Mouse (Mus musculus) stomach, postnatal 0 days (tissue): ENCODE measurements around the gene Ccdc3. TPM values are rescaled to one million over a fixed set of nuclear protein-coding genes. Genes with fewer than 3 reads are reported as not detected.

Experiments
- ATAC-seq: fragments of 200-750 bp; cut with Nextera tagmentation; 2 replicates; pipeline ENCODE4 v1.8.0; 2017; ENCODE audit not compliant: low FRiP score, low TSS enrichment
- DNase-seq: peaks from one replicate; pipeline ENCODE4 v3.0.0-alpha.2; 2016; ENCODE audit warnings: low spot score
- H3K27ac ChIP-seq: fragments of 300-500 bp; sonication (generic); replicated peaks from 2 replicates; pipeline ENCODE4 v1.5.1; 2014; ENCODE audit warnings: mild to moderate bottlenecking, control low read depth
- H3K27me3 ChIP-seq: fragments of 300-500 bp; sonication (generic); 2 replicates; pipeline ENCODE4 v1.6.1; 2014; ENCODE audit warnings: low read length; ENCODE audit not compliant: control insufficient read depth, insufficient read depth
- H3K36me3 ChIP-seq: fragments of 300-500 bp; sonication (generic); 2 replicates; pipeline ENCODE4 v1.6.1; 2014; ENCODE audit warnings: low read length, mixed read lengths; ENCODE audit not compliant: control insufficient read depth, insufficient read depth
- H3K4me1 ChIP-seq: fragments of 300-500 bp; sonication (generic); replicated peaks from 2 replicates; pipeline ENCODE4 v1.6.1; 2014; ENCODE audit warnings: antibody characterized with exemption; ENCODE audit not compliant: control insufficient read depth, insufficient read depth
- H3K4me2 ChIP-seq: fragments of 300-500 bp; sonication (generic); replicated peaks from 2 replicates; pipeline ENCODE4 v1.6.1; 2014; ENCODE audit warnings: low read depth, mild to moderate bottlenecking, control low read depth, moderate library complexity
- H3K4me3 ChIP-seq: fragments of 300-500 bp; sonication (generic); 2 replicates; pipeline ENCODE4 v1.5.1; 2014; ENCODE audit warnings: low read depth, low read length, control low read depth
- H3K9ac ChIP-seq: fragments of 300-500 bp; sonication (generic); 2 replicates; pipeline ENCODE4 v1.6.1; 2014; ENCODE audit warnings: mild to moderate bottlenecking, low read length, control low read depth, mixed read lengths
- H3K9me3 ChIP-seq: fragments of 300-500 bp; sonication (generic); 2 replicates; pipeline ENCODE4 v1.6.1; 2016; ENCODE audit warnings: low read length; ENCODE audit not compliant: control insufficient read depth
- CTCF ChIP-seq: IDR thresholded peaks from 2 replicates; pipeline ENCODE4 v1.5.1; 2016; ENCODE audit warnings: antibody characterized with exemption, low read depth, mild to moderate bottlenecking, moderate library complexity
- EP300 ChIP-seq: optimal IDR thresholded peaks from 2 replicates; pipeline ENCODE3; 2016; ENCODE audit warnings: antibody characterized with exemption
- WGBS: fragments of 180-500 bp; shearing (Covaris S2); extraction: QIAGEN DNeasy Blood & Tissue Kit; methylation state at CpG from one replicate; pipeline ENCODE4 v1.1.7; 2014; 5-methylcytosine and 5-hydroxymethylcytosine counted together
- polyA plus RNA-seq: library from polyadenylated mRNA; unstranded; fragments of >200 nt; fragmentation: Nextera tagmentation; extraction: Ambion mirVana; gene quantifications from 2 replicates; pipeline ENCODE4 v1.2.1, GENCODE M21; 2015

Ccdc3 gene
- polyA plus RNA-seq, 1 experiment from 2014 or later, result 24.4 TPM

GRCm38 (mm10) chr2:5165941-5166361 is 28.4 kb downstream of the Ccdc3 start:
- no peaks in the 10 kb centered on the region for H3K27me3 ChIP-seq
- no peaks in the 10 kb centered on the region for H3K4me1 ChIP-seq
- no peak overlapping the region for H3K4me2 ChIP-seq
- no peak for TF ChIP-seq EP300
- TF ChIP-seq CTCF, result no peak
- peak; percentile 66; the same call in 1 of the 2 replicates for ATAC-seq
- DNase-seq, result no peak
- no peaks in the 10 kb centered on the region for H3K9me3 ChIP-seq
- no peak overlapping the region for H3K9ac ChIP-seq
- H3K4me3 ChIP-seq, result no peak overlapping the region
- no peak overlapping the region for H3K27ac ChIP-seq
- WGBS, result 42% methylated on average over 4 of the region's 4 CpGs
- H3K36me3 ChIP-seq, result no peaks in the 10 kb centered on the region

- Histone ChIP-seq H3K9me3 (no peaks in the 10 kb centered on the region), H3K36me3 (no peaks in the 10 kb centered on the region), H3K9ac (no peak overlapping the region), H3K27ac (no peak overlapping the region), H3K4me1 (no peaks in the 10 kb centered on the region), H3K27me3 (no peaks in the 10 kb centered on the region), H3K4me3 (no peak overlapping the region), H3K4me2 (no peak overlapping the region)
- ATAC-seq (no peak), DNase-seq (no peak)
- 83% methylated on average over 2 of the region's 2 CpGs for WGBS
- no peak for TF ChIP-seq CTCF
- TF ChIP-seq EP300, result no peak
These were observed 29.2 kb downstream of the Ccdc3 start for GRCm38 (mm10) chr2:5166796-5167195.

GRCm38 (mm10) chr2:5170815-5171214 is 33.2 kb downstream of the Ccdc3 start:
- WGBS, result 61% methylated on average over 4 of the region's 4 CpGs
- DNase-seq, result no peak
- Histone ChIP-seq H3K9ac (no peak overlapping the region), H3K36me3 (no peaks in the 10 kb centered on the region), H3K4me3 (no peak overlapping the region), H3K9me3 (no peaks in the 10 kb centered on the region), H3K4me2 (no peak overlapping the region), H3K27ac (peak overlapping the region; percentile 78), H3K4me1 (no peaks in the 10 kb centered on the region), H3K27me3 (no peaks in the 10 kb centered on the region)
- TF ChIP-seq CTCF, result no peak
- TF ChIP-seq EP300, result no peak
- ATAC-seq, result no peak; the same call in 1 of the 2 replicates

- ATAC-seq (no peak), DNase-seq (no peak)
- H3K4me2 ChIP-seq, result no peak overlapping the region
- no peak overlapping the region for H3K4me3 ChIP-seq
- no peak for TF ChIP-seq CTCF
- TF ChIP-seq EP300, result no peak
- no peak overlapping the region; the same call in 1 of the 2 replicates for H3K27ac ChIP-seq
- no peaks in the 10 kb centered on the region for H3K4me1 ChIP-seq
- H3K9me3 ChIP-seq, result no peaks in the 10 kb centered on the region
- WGBS, result 64% methylated on average over 5 of the region's 5 CpGs
- H3K27me3 ChIP-seq, result no peaks in the 10 kb centered on the region
- H3K36me3 ChIP-seq, result no peaks in the 10 kb centered on the region
- no peak overlapping the region for H3K9ac ChIP-seq
These were observed 33.9 kb downstream of the Ccdc3 start for GRCm38 (mm10) chr2:5171301-5172000.

- Histone ChIP-seq H3K36me3 (no peaks in the 10 kb centered on the region), H3K27ac (no peak overlapping the region), H3K9me3 (no peaks in the 10 kb centered on the region), H3K9ac (no peak overlapping the region), H3K4me1 (no peaks in the 10 kb centered on the region), H3K4me2 (no peak overlapping the region), H3K4me3 (no peak overlapping the region), H3K27me3 (no peaks in the 10 kb centered on the region)
- DNase-seq (no peak), ATAC-seq (no peak)
- 79% methylated on average over 2 of the region's 2 CpGs for WGBS
- TF ChIP-seq CTCF (no peak), EP300 (no peak)
These were observed 35.2 kb downstream of the Ccdc3 start for GRCm38 (mm10) chr2:5172773-5173172.

- Histone ChIP-seq H3K9me3 (no peaks in the 10 kb centered on the region), H3K4me3 (no peak overlapping the region), H3K9ac (no peak overlapping the region), H3K4me2 (no peak overlapping the region), H3K27me3 (no peaks in the 10 kb centered on the region), H3K36me3 (no peaks in the 10 kb centered on the region), H3K27ac (no peak overlapping the region), H3K4me1 (no peaks in the 10 kb centered on the region)
- TF ChIP-seq EP300 (no peak), CTCF (no peak)
- ATAC-seq (no peak), DNase-seq (no peak)
These were observed 37.1 kb downstream of the Ccdc3 start for GRCm38 (mm10) chr2:5174716-5175115.
